Mouse (Mus musculus) CD4-positive helper T cell, adult 2 months (primary cell): Measurements from ENCODE around the gene Stk31.
A peak's percentile ranks its signal among the peaks of the same experiment; 100 is the strongest.
"Not testable (repeated sequence)": the region's sequence is repeated elsewhere in the genome, so short reads cannot be mapped to it uniquely, and the experiment has no call there.

Experiments
- DNase-seq: peaks from one replicate; pipeline ENCODE4 v3.0.0-alpha.2; 2012; ENCODE audit warnings: low read depth, missing footprints, low spot score

Gene Stk31

GRCm38 (mm10) chr6:49395316-49395715, at the start of gene Stk31:
TSS of gene Stk31 (plus strand) at chr6:49395604.
- no peak for DNase-seq

GRCm38 (mm10) chr6:49349826-49350225, 45.6 kb upstream of the Stk31 start:
- DNase-seq: no peak

- DNase-seq: peak; percentile 61
Measured at GRCm38 (mm10) chr6:49354613-49355012, 40.8 kb upstream of the Stk31 start.

GRCm38 (mm10) chr6:49355171-49355570, 40.2 kb upstream of the Stk31 start:
- peak; percentile 12 for DNase-seq

GRCm38 (mm10) chr6:49360420-49360819, 35.0 kb upstream of the Stk31 start:
- peak; percentile 15 for DNase-seq

- peak; percentile 95 for DNase-seq
Measured at GRCm38 (mm10) chr6:49367159-49368054, 28.0 kb upstream of the Stk31 start, which contains the start of gene Fam221a. TSS of gene Fam221a (plus strand) at chr6:49367739.

- DNase-seq: no peak
Measured at GRCm38 (mm10) chr6:49368212-49368611, 27.2 kb upstream of the Stk31 start.

- no peak for DNase-seq
Measured at GRCm38 (mm10) chr6:49372705-49373104, 22.7 kb upstream of the Stk31 start.

- no peak for DNase-seq
Measured at GRCm38 (mm10) chr6:49373943-49374342, 21.5 kb upstream of the Stk31 start.

- no peak for DNase-seq
Measured at GRCm38 (mm10) chr6:49378328-49378727, 17.1 kb upstream of the Stk31 start.

- DNase-seq: no peak
Measured at GRCm38 (mm10) chr6:49394276-49394675, 1.1 kb upstream of the Stk31 start.

GRCm38 (mm10) chr6:49397466-49397865, 2.1 kb downstream of the Stk31 start:
- DNase-seq: peak; percentile 49

- peak; percentile 65 for DNase-seq
Measured at GRCm38 (mm10) chr6:49398365-49398764, 3.0 kb downstream of the Stk31 start.

- no peak for DNase-seq
Measured at GRCm38 (mm10) chr6:49410830-49411229, 15.4 kb downstream of the Stk31 start.

- not testable (repeated sequence) for DNase-seq
Measured at GRCm38 (mm10) chr6:49412967-49413366, 17.6 kb downstream of the Stk31 start.

- no peak for DNase-seq
Measured at GRCm38 (mm10) chr6:49415971-49416370, 20.6 kb downstream of the Stk31 start.

- no peak for DNase-seq
Measured at GRCm38 (mm10) chr6:49437306-49437705, 41.9 kb downstream of the Stk31 start.

GRCm38 (mm10) chr6:49458112-49458511, 62.7 kb downstream of the Stk31 start:
- DNase-seq: no peak

- no peak for DNase-seq
Measured at GRCm38 (mm10) chr6:49483205-49483604, 87.8 kb downstream of the Stk31 start.

- DNase-seq: no peak
Measured at GRCm38 (mm10) chr6:49491526-49491925, 96.1 kb downstream of the Stk31 start.

- DNase-seq: peak; percentile 57
Measured at GRCm38 (mm10) chr6:49519053-49519452, 123.6 kb downstream of the Stk31 start.
